Mouse (Mus musculus) hindbrain, embryonic 12.5 days (tissue): ENCODE results near the gene Cox6a1. TPM values are rescaled to one million over a fixed set of nuclear protein-coding genes. Genes with fewer than 3 reads are reported as not detected.

Experiments used
- ATAC-seq: fragments of 200-750 bp; cut with Nextera tagmentation; 2 replicates; pipeline ENCODE4 v1.8.0; 2017; ENCODE audit warnings: moderate TSS enrichment; ENCODE audit not compliant: low FRiP score
- H3K27ac ChIP-seq: fragments of 300-500 bp; sonication (generic); 2 replicates; pipeline ENCODE4 v1.5.1; 2016; ENCODE audit warnings: mild to moderate bottlenecking
- H3K27me3 ChIP-seq: fragments of 300-500 bp; sonication (generic); 2 replicates; pipeline ENCODE4 v1.6.1; 2016; ENCODE audit warnings: mild to moderate bottlenecking
- H3K36me3 ChIP-seq: fragments of 300-500 bp; sonication (generic); 2 replicates; pipeline ENCODE4 v1.6.1; 2016; ENCODE audit warnings: mild to moderate bottlenecking
- H3K4me1 ChIP-seq: fragments of 300-500 bp; sonication (generic); 2 replicates; pipeline ENCODE4 v1.6.1; 2016
- H3K4me2 ChIP-seq: fragments of 300-500 bp; sonication (generic); replicated peaks from 2 replicates; pipeline ENCODE4 v1.6.1; 2016; ENCODE audit warnings: mild to moderate bottlenecking
- H3K4me3 ChIP-seq: fragments of 300-500 bp; sonication (generic); 2 replicates; pipeline ENCODE4 v1.5.1; 2016; ENCODE audit warnings: mild to moderate bottlenecking
- H3K9ac ChIP-seq: fragments of 300-500 bp; sonication (generic); 2 replicates; pipeline ENCODE4 v1.6.1; 2016; ENCODE audit warnings: mild to moderate bottlenecking, moderate library complexity
- H3K9me3 ChIP-seq: fragments of 300-500 bp; sonication (generic); replicated peaks from 2 replicates; pipeline ENCODE4 v1.6.1; 2016; ENCODE audit warnings: mild to moderate bottlenecking
- WGBS: fragments of 180-500 bp; shearing (Covaris S2); methylation state at CpG from one replicate; pipeline ENCODE4 v1.1.7; 2016; 5-methylcytosine and 5-hydroxymethylcytosine counted together
- polyA plus RNA-seq: library from polyadenylated mRNA; unstranded; fragments of >200 nt; fragmentation: Nextera tagmentation; extraction: Ambion mirVana; gene quantifications from 2 replicates; pipeline ENCODE4 v1.2.1, GENCODE M21; 2016

Gene Cox6a1
- polyA plus RNA-seq, 1 experiment from 2014 or later = 823 TPM

GRCm38 (mm10) chr5:115371736-115372135 is 23.0 kb upstream of the Cox6a1 start:
- peak overlapping the region; percentile 52 for H3K27ac ChIP-seq
- H3K9ac ChIP-seq = no peak overlapping the region
- no peaks in the 10 kb centered on the region for H3K9me3 ChIP-seq
- peaks cover 12% of the 10 kb centered on the region for H3K4me1 ChIP-seq
- H3K4me3 ChIP-seq = no peak overlapping the region
- H3K4me2 ChIP-seq = no peak overlapping the region
- 36% methylated on average over 9 of the region's 9 CpGs for WGBS
- no peaks in the 10 kb centered on the region for H3K27me3 ChIP-seq
- ATAC-seq = no peak
- no peaks in the 10 kb centered on the region for H3K36me3 ChIP-seq

- Histone ChIP-seq H3K4me3 (no peak overlapping the region), H3K4me1 (peaks cover 9% of the 10 kb centered on the region; the same call in 1 of the 2 replicates), H3K36me3 (no peaks in the 10 kb centered on the region), H3K27ac (no peak overlapping the region), H3K9me3 (no peaks in the 10 kb centered on the region), H3K9ac (no peak overlapping the region), H3K27me3 (no peaks in the 10 kb centered on the region), H3K4me2 (no peak overlapping the region)
- no peak for ATAC-seq
- WGBS = 90% methylated on average over 4 of the region's 4 CpGs
Observed at GRCm38 (mm10) chr5:115364782-115365181, 16.0 kb upstream of the Cox6a1 start.

- ATAC-seq = no peak
- WGBS = 10% methylated on average over 19 of the region's 19 CpGs
- Histone ChIP-seq H3K9ac (no peak overlapping the region; the same call in 1 of the 2 replicates), H3K9me3 (no peaks in the 10 kb centered on the region), H3K36me3 (no peaks in the 10 kb centered on the region), H3K4me2 (no peak overlapping the region), H3K4me1 (peaks cover 9% of the 10 kb centered on the region; the same call in 1 of the 2 replicates), H3K4me3 (no peak overlapping the region), H3K27ac (peak overlapping the region; percentile 66), H3K27me3 (no peaks in the 10 kb centered on the region)
Observed at GRCm38 (mm10) chr5:115362819-115363714, 14.3 kb upstream of the Cox6a1 start.

GRCm38 (mm10) chr5:115362216-115362615 is 13.4 kb upstream of the Cox6a1 start:
- no peak overlapping the region for H3K4me3 ChIP-seq

GRCm38 (mm10) chr5:115359851-115360372 is 11.1 kb upstream of the Cox6a1 start:
- Histone ChIP-seq H3K36me3 (no peaks in the 10 kb centered on the region), H3K4me3 (no peak overlapping the region), H3K27me3 (no peaks in the 10 kb centered on the region), H3K4me2 (no peak overlapping the region), H3K9me3 (no peaks in the 10 kb centered on the region), H3K27ac (no peak overlapping the region), H3K4me1 (peaks cover 9% of the 10 kb centered on the region; the same call in 1 of the 2 replicates), H3K9ac (no peak overlapping the region)
- WGBS = 60% methylated on average over 5 of the region's 5 CpGs
- no peak for ATAC-seq

More at GRCm38 (mm10) chr5:115362216-115362615, 13.4 kb upstream of the Cox6a1 start:
- Histone ChIP-seq H3K36me3 (no peaks in the 10 kb centered on the region), H3K9ac (peak overlapping the region; percentile 2; the same call in 1 of the 2 replicates), H3K4me1 (peaks cover 9% of the 10 kb centered on the region; the same call in 1 of the 2 replicates), H3K4me2 (no peak overlapping the region), H3K27ac (no peak overlapping the region; the same call in 1 of the 2 replicates), H3K9me3 (no peaks in the 10 kb centered on the region), H3K27me3 (no peaks in the 10 kb centered on the region)
- 26% methylated on average over 7 of the region's 7 CpGs for WGBS
- ATAC-seq = no peak

GRCm38 (mm10) chr5:115359438-115359837 is 10.7 kb upstream of the Cox6a1 start:
- no peaks in the 10 kb centered on the region for H3K9me3 ChIP-seq
- WGBS = 86% methylated on average over 8 of the region's 8 CpGs
- no peak overlapping the region for H3K4me3 ChIP-seq
- peaks cover 9% of the 10 kb centered on the region; the same call in 1 of the 2 replicates for H3K4me1 ChIP-seq
- no peak overlapping the region for H3K27ac ChIP-seq
- no peak overlapping the region for H3K9ac ChIP-seq
- H3K36me3 ChIP-seq = no peaks in the 10 kb centered on the region
- no peaks in the 10 kb centered on the region for H3K27me3 ChIP-seq
- ATAC-seq = no peak
- no peak overlapping the region for H3K4me2 ChIP-seq

- Histone ChIP-seq H3K36me3 (no peaks in the 10 kb centered on the region), H3K9ac (no peak overlapping the region), H3K4me3 (no peak overlapping the region), H3K9me3 (no peaks in the 10 kb centered on the region), H3K4me2 (no peak overlapping the region), H3K4me1 (peaks cover 9% of the 10 kb centered on the region; the same call in 1 of the 2 replicates), H3K27me3 (no peaks in the 10 kb centered on the region), H3K27ac (no peak overlapping the region)
- WGBS = 6% methylated on average over 12 of the region's 12 CpGs
- peak; percentile 66 for ATAC-seq
Observed at GRCm38 (mm10) chr5:115358872-115359271, 10.1 kb upstream of the Cox6a1 start.

GRCm38 (mm10) chr5:115355070-115355469 is 6.3 kb upstream of the Cox6a1 start:
- Histone ChIP-seq H3K4me2 (no peak overlapping the region), H3K4me3 (no peak overlapping the region), H3K27me3 (no peaks in the 10 kb centered on the region), H3K27ac (no peak overlapping the region), H3K9me3 (no peaks in the 10 kb centered on the region), H3K9ac (no peak overlapping the region), H3K36me3 (no peaks in the 10 kb centered on the region), H3K4me1 (0 out of 2 replicates have a peak, but pooled peaks cover under 1% of the 10 kb centered on the region)
- 64% methylated on average over 13 of the region's 13 CpGs for WGBS
- no peak for ATAC-seq

GRCm38 (mm10) chr5:115351348-115351747 is 2.6 kb upstream of the Cox6a1 start:
- ATAC-seq = no peak
- Histone ChIP-seq H3K9me3 (no peaks in the 10 kb centered on the region), H3K36me3 (peaks cover 2% of the 10 kb centered on the region), H3K4me3 (no peak overlapping the region), H3K4me2 (no peak overlapping the region), H3K9ac (no peak overlapping the region), H3K27ac (no peak overlapping the region), H3K27me3 (no peaks in the 10 kb centered on the region), H3K4me1 (peaks cover 16% of the 10 kb centered on the region)
- 78% methylated on average over 5 of the region's 5 CpGs for WGBS

GRCm38 (mm10) chr5:115349225-115349555 is 409 bp upstream of the Cox6a1 start:
- Histone ChIP-seq H3K27ac (peak overlapping the region; percentile 89), H3K4me1 (peaks cover 20% of the 10 kb centered on the region), H3K36me3 (peaks cover 22% of the 10 kb centered on the region), H3K4me2 (peak overlapping the region; percentile 82), H3K9ac (peak overlapping the region; percentile 84), H3K27me3 (no peaks in the 10 kb centered on the region), H3K4me3 (peak overlapping the region; percentile 86), H3K9me3 (no peaks in the 10 kb centered on the region)
- 1% methylated on average over 18 of the region's 18 CpGs for WGBS
- ATAC-seq = peak; percentile 46; the same call in 1 of the 2 replicates

- H3K27ac ChIP-seq = no peak overlapping the region
- H3K4me3 ChIP-seq = peak overlapping the region; percentile 86
- no peaks in the 10 kb centered on the region for H3K9me3 ChIP-seq
- ATAC-seq = 0 out of 2 replicates have a peak, but pooled peaks have one; percentile 41
- H3K36me3 ChIP-seq = peaks cover 37% of the 10 kb centered on the region
- peaks cover 20% of the 10 kb centered on the region for H3K4me1 ChIP-seq
- H3K4me2 ChIP-seq = peak overlapping the region; percentile 82
- 7% methylated on average over 5 of the region's 5 CpGs for WGBS
- no peaks in the 10 kb centered on the region for H3K27me3 ChIP-seq
- 0 out of 2 replicates have a peak overlapping the region, but pooled peaks have one; percentile 8 for H3K9ac ChIP-seq
Observed at GRCm38 (mm10) chr5:115347564-115347963, 1.2 kb downstream of the Cox6a1 start.

GRCm38 (mm10) chr5:115341314-115342165 is 7.2 kb downstream of the Cox6a1 start:
- Histone ChIP-seq H3K27ac (peak overlapping the region; percentile 87; the same call in 1 of the 2 replicates), H3K4me1 (peaks cover 21% of the 10 kb centered on the region), H3K9me3 (no peaks in the 10 kb centered on the region), H3K36me3 (peaks cover 46% of the 10 kb centered on the region), H3K9ac (peak overlapping the region; percentile 88), H3K4me2 (peak overlapping the region; percentile 76), H3K27me3 (no peaks in the 10 kb centered on the region), H3K4me3 (peak overlapping the region; percentile 87)
- WGBS = 13% methylated on average over 36 of the region's 36 CpGs
- ATAC-seq = no peak
